Mouse (Mus musculus): ENCODE results near the gene Cyp26c1.

DNA sequence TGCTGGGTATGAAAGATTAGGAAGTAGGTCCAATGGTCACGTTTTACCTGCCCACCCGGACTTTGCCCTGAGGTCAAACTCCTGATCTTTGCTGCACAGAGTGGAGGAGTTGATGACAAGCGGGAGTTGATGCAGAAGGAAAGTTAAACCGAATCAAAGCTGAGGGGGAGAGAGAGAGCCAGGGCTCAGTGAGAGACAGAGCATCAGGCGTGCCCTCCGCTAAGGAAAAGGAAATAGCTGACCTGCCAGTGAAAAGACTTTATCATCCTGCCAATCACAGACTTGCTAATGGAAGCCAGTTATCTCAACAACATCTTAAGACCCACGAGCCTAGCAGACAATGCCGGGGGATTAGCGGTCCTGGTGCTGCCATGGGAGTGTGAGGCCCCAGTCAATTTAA, 28.9 kb upstream of the Cyp26c1 start:
- TF ChIP-seq CTCF (IDR thresholded peaks at IDR 0.05; ENCODE audit: borderline replicate concordance, extremely low read depth, insufficient read depth, insufficient read length): no peak
- TF ChIP-seq POLR2A (IDR thresholded peaks at IDR 0.05; ENCODE audit: borderline replicate concordance, extremely low read depth, insufficient read depth, insufficient read length, poor library complexity, severe bottlenecking): no peak

Data from brain, embryonic 14.5 days (tissue).